Mouse (Mus musculus): Measurements from ENCODE around the gene Akr1d1.

Akr1d1 gene

DNA sequence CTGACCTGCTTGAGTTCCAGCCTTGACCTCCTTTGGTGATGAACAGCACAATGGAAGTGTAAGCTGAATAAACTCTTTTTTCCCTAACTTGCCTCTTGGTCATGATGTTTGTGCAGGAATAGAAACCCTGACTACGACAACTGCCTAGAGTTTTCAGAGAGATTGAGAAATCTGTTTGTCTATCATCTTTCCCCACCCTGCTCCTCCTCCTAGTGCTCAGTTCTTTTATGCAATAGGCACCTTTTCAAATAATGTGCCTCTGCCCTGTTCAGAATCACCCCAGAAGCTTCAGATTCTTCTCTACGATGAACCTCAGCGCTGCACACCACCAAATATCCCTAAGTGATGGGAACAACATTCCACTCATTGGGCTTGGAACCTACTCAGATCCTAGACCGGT, at the start of gene Akr1d1:
TSS of gene Akr1d1 (plus strand) at position 234 of the 400 bp plus-strand sequence.
- no peak for DNase-seq

DNA sequence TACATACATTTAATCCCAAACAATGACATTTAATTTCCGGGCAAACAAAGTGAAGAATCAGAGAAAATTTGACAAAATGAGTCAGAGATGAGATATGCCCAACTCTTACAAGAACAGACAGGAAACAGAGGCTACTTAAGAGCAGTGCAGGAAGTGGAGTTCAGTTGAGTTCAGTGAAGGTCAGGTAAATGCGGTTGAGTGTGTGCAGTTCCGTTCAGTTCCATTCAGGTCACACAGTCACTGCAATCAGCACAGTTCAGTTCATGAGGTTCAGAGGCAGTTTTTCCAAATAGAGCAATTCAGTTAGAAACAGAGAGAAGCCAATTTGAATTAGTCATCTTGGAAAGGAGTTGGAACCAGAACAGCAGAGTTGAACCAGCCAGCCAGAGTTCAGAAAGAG, 48.8 kb upstream of the Akr1d1 start:
- no peak for DNase-seq

DNA sequence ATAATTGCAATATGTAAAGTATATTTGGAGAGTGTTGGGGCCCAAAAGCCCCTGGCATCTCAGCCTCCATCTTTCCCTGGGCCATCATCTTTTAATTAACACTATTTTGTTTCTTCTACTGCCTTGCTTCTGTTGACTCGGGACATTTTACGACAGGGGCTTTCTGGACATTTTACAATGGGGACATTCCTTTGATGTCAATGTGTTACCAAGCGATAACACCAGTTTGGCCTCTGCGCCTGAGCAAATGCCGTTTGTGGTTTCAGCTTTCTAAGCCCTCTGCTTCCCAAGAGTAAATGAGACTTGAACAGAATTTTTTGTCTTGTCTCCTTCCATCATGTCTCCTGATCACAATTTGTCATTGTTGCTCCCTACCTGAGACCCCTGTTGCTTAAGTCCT, 46.7 kb upstream of the Akr1d1 start:
- no peak for DNase-seq

DNA sequence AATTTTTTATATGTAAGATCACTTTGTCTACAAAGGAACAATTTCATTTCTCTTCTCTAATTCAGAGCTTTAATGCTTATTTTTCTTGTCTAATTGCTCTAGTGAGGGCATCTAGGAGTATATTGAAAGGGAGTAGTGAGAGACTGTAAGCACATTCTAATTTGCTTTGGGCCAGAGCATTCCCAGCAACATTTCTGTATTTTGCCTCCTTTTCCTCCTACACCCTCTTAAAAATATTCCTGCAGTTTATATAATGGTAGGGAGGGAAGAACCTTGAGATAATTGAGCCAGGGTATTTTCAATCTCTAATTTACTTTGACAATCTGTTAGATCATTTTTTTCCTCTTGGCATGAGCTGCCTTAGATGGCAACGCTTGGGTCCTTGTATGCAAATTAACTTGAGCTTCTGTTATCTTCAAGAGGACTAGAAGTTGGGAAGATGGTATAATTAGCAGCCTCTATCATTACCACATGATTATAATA, 45.3 kb upstream of the Akr1d1 start:
- no peak for DNase-seq

DNA sequence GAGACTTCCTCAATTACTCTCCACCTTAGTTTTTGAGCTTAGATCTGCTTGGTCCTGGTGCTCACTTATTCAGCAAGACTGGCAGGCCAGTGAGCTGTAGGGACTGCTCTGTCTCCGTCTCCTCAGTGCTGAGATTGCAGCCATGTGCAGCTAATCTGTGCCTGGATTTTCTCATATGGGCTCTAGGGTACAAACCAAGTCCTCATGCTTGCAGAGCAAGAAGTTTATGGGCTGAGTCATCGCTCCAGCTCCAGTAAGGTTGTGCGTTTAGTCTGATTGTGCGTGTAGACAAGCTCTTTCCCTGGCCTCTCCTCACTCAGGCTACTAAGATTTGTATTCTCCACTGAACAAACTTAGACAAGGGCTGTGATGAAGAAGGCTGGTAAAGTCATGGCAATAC, 43.5 kb upstream of the Akr1d1 start:
- DNase-seq: no peak

DNA sequence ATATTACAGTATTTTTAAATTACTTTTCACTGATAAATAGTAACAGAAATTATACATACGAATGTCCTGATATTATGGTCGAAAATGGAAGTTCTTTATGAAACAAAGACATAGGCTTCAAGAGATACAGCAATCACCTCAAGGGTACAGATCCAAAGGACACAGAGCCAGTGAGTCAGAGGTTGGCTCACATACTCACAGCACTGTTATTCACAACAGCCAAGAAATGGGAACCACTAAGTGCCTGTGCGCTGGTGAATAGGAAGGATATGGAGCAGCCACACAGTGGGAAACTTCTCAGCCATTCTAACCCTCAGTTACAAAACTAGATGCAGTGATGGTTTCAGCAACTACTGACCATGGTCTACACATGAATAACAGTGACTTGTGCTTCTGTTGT, 37.7 kb upstream of the Akr1d1 start:
- DNase-seq: no peak

DNA sequence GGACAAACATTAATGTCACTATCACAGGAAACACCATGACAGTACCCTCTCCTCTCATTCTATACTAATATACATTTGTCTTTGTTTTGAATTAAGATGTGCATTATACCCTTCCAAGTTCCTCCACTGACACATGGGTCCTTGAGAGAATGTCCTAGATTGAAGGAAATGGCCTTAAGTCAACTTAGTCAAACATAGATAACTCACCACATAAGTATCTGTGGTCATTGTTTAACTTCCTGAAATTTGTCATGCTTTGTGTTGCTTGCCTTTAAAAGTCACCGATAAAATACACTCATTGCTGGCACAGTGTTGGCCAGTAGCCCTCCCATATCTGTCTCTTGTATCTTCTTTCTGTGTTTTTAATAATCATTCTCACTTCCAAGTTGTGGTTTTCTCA, 35.0 kb upstream of the Akr1d1 start:
- no peak for DNase-seq

DNA sequence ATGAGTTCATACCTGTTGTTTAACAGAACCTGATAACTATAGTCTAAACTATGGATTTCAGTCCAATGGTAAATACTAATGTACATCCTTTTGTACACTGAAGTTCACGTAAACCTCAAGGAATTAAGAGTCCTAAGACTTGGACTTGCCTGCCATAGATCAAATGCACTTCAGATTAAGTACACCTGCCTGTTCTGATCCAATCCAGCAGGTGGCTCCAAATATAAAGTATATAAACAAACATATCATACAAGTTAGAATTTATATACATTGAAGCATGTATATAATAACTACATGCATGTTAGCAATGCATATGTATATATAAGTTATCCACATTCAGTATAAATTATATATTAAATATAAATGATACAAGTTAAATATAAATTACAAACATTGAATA, 33.1 kb upstream of the Akr1d1 start:
- DNase-seq: no peak

DNA sequence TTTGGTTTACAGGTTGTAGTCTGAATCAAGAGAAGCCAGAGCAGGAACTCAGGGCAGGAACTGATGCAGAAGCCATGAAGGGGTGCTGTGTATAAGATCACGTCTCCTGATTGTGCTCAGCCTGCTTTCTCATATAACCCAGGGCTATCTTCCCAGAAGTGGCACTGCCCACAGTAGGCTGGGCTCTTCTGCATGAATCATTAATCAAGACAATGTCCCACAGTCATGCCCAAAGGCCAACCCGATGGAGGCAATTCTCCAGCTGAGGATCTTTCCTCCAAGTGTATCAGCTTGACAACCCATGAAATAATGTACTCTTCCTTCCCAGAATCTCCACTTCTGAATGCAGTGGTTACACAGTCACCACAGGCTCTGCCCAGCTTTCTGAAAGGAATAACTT, 24.4 kb upstream of the Akr1d1 start:
- DNase-seq: no peak

- no peak for DNase-seq
These were observed 23.0 kb upstream of the Akr1d1 start for GRCm38 (mm10) chr6:37506909-37507515.

DNA sequence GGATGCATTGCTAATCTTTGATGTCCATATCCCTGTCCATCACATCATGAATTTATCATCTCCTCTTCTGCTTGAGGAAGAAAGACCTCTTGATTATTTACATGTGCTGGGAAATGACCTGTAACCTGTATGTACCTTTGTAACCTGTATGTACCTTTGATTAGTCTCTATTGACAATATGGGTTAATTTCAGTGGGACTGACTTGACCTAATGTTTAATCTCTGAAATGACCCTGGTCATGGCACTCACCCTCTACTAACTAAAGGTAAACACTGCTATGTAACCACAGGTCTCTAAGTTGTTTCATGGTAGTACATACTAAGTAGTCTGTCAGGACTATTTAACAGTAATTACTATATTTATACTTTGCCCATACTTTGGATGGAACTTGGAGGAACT, 19.2 kb upstream of the Akr1d1 start:
- no peak for DNase-seq

DNA sequence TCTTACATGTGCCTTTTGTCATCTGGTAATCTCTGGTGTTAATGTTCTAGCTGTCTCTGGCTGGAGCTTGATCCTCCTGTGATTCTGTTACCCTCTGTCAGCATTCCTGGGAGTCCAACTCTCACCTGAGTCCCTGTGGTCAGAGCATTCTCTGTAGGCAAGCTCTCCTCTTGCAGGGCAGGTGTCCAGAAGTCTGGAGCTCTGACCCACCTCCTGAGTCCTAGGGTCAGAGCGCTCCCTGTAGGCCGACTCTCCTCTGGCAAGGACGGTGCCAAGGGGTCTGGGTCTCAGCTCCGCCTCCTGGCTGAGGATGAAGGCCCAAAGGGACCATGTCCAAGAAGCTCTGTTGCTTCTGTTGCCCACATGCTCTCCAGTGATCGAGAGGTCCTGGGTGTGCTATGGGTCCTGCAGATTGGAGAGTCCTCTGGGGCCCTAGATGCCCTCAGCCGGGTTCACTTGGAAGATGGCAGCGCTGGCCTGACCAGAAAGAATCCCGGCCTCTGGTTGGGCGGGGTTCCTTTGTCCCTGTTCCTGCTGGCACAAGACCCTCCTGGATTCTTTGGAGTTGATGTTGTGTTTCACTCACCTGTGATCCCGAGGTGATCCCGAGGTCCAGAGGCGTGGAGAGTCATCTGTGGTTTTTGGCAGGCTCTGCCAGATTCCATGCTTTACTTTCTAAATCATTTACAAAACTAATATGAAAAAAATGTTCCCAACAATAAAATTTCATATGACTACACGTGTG, 9.2 kb upstream of the Akr1d1 start:
- no peak for DNase-seq

DNA sequence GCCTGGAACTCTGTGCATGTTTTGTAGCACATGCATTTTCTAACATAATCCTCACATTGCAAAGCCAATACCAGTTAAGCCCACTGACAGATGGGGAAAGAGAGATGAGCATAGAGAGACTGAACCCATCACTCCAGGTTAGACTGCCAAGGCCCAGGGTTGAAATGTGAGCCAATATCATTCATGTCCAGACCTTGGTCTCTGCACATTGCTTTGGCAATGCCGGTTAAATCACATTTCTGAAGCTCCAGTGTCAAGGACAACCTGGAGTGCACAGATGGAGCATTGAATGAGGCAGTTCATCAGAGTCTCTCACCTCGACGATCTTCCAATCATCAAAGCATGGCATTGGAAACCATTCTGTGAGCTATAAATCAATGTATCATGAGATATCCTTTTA, 2.1 kb downstream of the Akr1d1 start:
- no peak for DNase-seq

DNA sequence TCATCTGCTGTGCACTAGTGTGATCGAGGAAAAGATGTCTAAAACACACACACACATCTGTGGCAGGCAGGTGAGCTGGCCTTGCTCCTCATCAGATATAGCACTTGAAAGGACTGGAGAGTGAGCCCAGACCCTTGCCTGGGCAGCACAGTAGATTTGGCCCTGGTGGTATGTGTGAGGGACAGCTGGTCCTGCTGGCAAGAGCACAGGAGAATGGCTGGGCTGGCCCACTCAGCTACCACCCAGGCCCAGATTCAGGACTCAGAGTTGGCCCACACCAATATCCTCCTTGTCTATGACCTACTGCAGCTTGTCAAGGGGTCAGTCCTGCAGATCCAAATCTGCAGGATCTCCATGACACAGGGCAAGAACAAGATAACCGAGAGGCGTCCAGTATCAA, 6.9 kb downstream of the Akr1d1 start:
- DNase-seq: no peak

- DNase-seq: no peak
These were observed 7.8 kb downstream of the Akr1d1 start for GRCm38 (mm10) chr6:37537801-37538200.

DNA sequence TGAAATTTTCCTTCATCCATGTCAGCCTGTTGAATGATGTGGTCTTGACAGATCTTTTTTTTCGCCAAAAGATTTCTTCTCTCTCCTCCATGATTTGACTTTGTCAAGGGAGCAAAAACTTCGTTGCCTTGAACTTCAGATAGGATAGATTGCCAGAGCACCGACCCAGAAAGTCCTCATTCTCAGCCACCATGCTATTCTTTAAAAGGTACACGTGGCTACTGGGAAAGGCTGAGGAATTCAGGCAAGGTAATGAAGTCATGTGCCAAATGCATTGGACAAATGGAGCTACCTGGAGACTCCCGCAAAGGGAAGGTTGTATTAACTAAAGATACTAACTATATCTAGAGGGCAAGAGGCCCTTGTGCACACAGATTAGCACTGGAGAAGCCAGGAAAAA, 8.8 kb downstream of the Akr1d1 start:
- no peak for DNase-seq

- DNase-seq: no peak
These were observed 9.4 kb downstream of the Akr1d1 start for GRCm38 (mm10) chr6:37539403-37539802.

DNA sequence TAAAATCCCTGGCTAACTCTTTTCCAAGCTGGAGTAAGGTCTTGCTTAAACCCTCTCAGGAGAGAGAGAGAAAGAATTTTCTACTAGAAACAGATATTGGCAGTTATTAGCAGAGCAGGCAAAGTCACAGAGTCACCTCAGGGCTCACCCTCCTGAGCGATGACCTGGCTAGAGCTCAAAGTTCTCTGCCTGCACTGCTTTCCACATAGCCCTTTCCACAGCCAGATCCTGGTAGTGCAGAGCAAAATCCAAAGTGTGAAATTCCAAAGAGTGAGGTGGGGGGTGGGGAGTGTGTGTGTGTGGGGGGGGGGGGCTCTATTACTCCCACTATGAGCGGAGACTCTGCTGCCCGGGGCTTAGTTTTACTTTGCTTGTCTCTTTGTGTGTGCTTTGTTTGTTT, 10.1 kb downstream of the Akr1d1 start:
- DNase-seq: no peak

GRCm38 (mm10) chr6:37541171-37541570, 11.2 kb downstream of the Akr1d1 start:
- no peak for DNase-seq

GRCm38 (mm10) chr6:37542145-37542544, 12.2 kb downstream of the Akr1d1 start:
- no peak for DNase-seq

DNA sequence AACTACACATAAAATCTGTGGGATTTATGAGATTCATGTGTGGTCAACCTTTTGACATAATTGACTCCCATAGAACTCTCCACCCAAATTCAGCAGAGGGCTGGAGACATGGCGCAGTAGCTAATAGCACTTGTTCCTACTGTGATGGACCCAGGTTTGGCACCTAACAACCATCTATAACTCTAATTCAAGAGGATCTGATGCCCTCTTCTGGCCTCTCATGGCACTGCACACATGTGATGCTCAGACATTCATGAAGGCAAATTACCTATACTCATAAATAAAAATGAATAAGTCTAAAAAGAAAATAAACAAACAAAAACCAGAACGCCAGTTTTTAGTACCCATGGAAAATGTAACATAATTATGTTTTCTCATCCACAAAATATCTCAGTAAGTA, 22.8 kb downstream of the Akr1d1 start:
- DNase-seq: no peak

GRCm38 (mm10) chr6:37553926-37554325, 24.0 kb downstream of the Akr1d1 start:
- no peak for DNase-seq

DNA sequence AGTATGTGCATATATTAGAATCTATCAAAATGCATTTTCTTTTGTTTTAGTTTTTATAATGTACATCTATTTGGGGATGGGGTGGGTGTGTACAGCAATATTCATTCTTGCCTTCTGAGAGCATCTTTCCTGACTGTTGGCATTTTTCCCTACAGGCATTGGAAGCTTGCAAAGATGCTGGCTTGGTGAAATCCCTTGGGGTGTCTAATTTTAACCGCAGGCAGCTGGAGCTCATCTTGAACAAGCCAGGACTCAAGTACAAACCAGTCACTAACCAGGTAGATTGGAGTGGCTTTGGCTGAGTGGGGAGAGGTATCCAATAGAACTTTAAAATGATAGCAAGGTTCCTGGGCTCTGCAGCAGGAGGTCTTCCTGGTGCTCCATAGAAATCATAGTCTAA, 24.4 kb downstream of the Akr1d1 start:
- DNase-seq: no peak

DNA sequence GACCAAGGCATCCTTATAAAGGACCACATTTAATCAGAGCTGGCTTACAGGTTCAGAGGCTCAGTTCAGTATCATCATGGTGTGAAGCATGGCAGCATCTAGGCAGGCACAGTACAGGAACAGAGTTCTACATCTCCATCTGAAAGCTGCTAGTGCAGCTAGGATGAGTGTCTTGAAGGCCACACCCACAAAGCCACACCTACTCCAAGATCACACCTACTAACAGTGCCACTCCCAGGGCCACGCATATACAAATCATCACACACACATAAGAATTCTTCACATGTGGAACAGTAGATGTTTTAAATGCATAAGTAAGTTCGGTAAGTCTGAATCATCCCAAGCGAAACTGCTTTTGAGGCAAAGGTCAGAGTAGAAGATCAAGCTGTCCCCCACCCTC, 33.9 kb downstream of the Akr1d1 start:
- no peak for DNase-seq

DNA sequence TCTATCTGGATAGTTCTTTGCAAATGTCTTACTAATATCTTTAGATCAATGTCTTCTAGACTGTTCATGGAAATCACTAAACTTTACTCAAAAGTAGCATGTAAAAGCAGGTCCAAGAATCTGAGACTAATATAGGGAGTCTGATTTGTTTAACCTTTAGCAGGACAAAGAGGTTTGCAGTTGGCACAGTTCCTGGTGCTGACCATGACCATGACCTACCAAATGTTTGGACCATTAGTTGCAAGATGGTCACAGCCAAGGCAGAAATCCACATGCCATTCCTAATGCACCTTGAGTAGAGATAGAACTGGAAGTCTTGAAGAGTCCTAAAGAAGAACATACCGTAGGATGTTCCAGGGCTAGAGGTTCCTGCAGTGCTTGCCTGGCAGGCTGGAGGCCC, 37.4 kb downstream of the Akr1d1 start:
- DNase-seq: no peak
